Mouse (Mus musculus) yolk sac, embryonic 10.5 days (tissue): Measurements from ENCODE around the gene Ank.
"Not testable (repeated sequence)": the region's sequence is repeated elsewhere in the genome, so short reads cannot be mapped to it uniquely, and the experiment has no call there.

ENCODE experiments used
- DNase-seq: peaks from one replicate; pipeline ENCODE4 v3.0.0-alpha.2; 2017; ENCODE audit warnings: low spot score

Gene Ank

GRCm38 (mm10) chr15:27466131-27467080, at the start of gene Ank:
Gene Ank, plus strand, starts transcription at chr15:27466677.
- DNase-seq, result peak; percentile 77

DNA sequence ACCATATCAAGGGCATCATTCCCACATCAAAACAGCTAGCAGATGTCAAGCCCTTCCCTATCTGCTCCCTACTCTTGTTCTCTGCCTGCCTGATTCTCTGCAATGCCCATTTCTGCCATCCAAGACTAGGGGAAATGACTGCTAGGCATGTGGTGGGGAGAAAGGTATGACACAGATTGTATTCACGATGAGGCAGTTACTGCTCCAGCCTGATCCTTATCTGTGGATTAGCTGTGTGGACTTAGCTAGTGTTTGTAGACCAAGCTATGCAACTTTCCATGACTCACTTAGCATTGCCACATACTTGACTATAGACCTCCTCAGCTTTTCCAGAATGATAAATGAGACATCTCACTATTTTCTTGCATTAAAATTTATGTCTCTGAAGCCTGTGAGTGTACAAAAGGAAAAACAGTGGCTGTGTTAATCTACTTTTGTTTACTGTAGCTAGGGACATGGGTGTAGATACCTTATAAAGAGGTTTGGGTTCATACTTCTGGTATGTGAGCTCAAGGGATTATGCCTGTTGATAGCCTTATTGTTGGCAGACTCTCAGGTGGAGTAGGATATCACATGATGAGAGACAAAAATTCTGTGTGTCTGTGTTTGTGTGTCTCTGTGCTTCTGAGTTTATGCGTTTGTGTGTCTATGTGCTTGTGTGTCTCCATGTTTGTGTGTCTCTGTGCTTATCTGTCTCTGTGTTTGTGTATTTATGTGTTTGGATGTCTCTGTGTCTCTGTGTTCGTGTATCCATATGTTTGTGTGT, 47.7 kb upstream of the Ank start:
- peak; percentile 26 for DNase-seq

- DNase-seq, result no peak
Measured at GRCm38 (mm10) chr15:27421531-27421930, 44.9 kb upstream of the Ank start.

DNA sequence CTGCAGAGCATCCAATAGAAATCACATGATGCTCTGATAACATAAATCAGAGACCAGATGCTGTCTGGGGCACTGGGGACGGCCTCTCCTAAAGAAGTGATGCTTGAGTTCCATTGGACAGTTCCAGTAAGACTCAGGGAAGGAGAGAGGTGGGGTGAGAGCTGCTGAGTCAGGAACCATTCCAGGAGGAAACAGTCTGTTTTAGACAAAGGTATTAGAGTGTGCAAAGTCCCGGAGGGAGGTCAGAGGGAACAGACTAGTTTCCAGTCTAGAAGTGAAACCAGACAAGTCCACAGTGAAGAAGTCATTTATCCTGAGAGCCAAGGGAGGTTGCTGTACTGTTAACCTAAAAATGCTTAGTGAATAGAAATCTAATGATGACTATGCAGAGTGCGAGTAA, 38.9 kb upstream of the Ank start:
- DNase-seq, result no peak

DNA sequence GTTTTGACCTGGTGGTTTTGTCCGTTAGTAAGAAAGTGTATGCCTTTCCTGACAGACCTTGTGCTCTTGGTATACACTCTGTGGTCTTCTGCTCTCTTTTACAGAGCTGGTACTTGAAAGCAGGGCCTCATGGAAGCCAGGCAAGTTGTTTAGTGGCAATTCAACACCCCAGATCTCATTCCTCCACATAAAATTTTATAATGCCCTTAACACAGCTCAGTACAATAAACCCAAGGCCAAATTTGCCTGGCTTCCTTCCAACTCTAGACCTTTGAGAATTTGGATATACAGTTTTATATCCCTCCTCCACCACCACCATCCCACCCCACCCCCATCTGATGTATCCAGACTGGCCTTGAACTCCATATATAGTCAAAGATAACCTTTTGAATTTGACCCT, 36.2 kb upstream of the Ank start:
- DNase-seq, result no peak

- DNase-seq, result peak; percentile 60
Measured at GRCm38 (mm10) chr15:27432851-27433615, 33.4 kb upstream of the Ank start.

- peak; percentile 13 for DNase-seq
Measured at GRCm38 (mm10) chr15:27435409-27435808, 31.1 kb upstream of the Ank start.

- DNase-seq, result no peak
Measured at GRCm38 (mm10) chr15:27436194-27436593, 30.3 kb upstream of the Ank start.

GRCm38 (mm10) chr15:27441053-27441452, 25.4 kb upstream of the Ank start:
- no peak for DNase-seq

DNA sequence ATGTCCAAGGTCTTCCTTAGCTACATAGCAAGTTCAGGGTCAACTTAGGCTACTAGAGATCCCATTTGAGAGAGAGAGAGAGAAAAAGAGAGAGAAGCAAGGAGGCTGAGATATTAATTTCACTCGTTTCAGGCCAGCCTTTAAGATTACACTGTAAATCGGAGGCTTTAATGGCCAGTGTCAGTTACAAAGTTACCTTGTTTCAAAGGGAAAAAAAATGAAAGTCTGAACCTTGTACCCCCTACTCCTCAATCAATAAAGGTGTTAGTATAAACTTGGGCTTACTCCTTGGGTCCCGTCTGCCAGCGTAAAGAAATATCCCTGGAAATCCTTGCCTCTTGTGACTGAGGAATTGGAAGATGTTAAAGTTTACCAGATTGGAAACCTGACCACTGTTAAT, 24.9 kb upstream of the Ank start:
- DNase-seq, result no peak

- no peak for DNase-seq
Measured at GRCm38 (mm10) chr15:27441951-27442350, 24.5 kb upstream of the Ank start.

GRCm38 (mm10) chr15:27444772-27445347, 21.6 kb upstream of the Ank start:
- peak; percentile 82 for DNase-seq

DNA sequence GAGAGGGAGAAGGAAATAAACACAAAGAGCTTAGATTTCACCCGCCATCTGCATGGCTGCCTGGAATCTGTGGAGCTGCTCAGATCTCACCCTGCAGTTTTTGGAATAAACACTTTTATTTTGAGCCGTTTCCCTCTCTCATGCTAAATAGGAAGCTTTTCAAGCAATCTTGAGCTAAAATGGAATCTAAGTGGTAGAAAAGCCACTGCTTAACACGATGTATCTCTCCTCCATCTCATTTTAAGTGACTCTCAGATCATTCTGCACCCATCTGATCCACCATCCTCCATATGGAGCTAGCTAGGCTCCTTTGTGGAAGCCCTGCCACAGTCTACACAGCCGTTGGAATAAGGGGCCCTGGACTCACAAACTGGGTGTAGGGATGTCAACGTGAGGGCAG, 15.8 kb upstream of the Ank start:
- DNase-seq, result no peak

GRCm38 (mm10) chr15:27451760-27452159, 14.7 kb upstream of the Ank start:
- no peak for DNase-seq

- DNase-seq, result no peak
Measured at GRCm38 (mm10) chr15:27452496-27452895, 14.0 kb upstream of the Ank start.

GRCm38 (mm10) chr15:27457001-27457400, 9.5 kb upstream of the Ank start:
- DNase-seq, result no peak

- DNase-seq, result not testable (repeated sequence)
Measured at GRCm38 (mm10) chr15:27459781-27460180, 6.7 kb upstream of the Ank start.

GRCm38 (mm10) chr15:27461336-27462245, 4.9 kb upstream of the Ank start:
- peak; percentile 45 for DNase-seq

DNA sequence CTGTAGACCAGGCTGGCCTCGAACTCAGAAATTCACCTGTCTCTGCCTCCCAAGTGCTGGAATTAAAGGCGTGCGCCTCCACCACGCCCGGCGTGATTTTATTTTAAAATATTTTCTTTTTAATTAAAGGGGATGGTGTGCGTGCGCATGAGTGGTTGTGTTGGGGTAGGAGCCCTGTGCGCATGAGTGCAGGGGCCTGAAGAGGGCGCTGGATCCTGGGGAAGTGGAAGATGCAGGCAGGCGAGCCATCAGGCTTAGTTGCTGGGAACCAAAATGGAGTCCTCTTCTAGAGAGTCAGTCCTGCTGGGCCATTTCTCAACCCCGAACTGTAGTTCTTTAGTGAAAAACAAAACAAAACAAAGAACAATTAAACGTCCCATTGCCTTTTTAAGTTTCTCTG, 2.6 kb upstream of the Ank start:
- DNase-seq, result no peak

- no peak for DNase-seq
Measured at GRCm38 (mm10) chr15:27465391-27466005, 979 bp upstream of the Ank start.
